Mouse (Mus musculus) liver, postnatal 0 days (tissue): ENCODE measurements around the gene Adcy4. TPM values are rescaled to one million over a fixed set of nuclear protein-coding genes. Genes with fewer than 3 reads are reported as not detected.
"Not testable (repeated sequence)": the region's sequence is repeated elsewhere in the genome, so short reads cannot be mapped to it uniquely, and the experiment has no call there.

Experiments used
- ATAC-seq: fragments of 200-750 bp; cut with Nextera tagmentation; 2 replicates; pipeline ENCODE4 v1.8.0; 2017; ENCODE audit warnings: mild to moderate bottlenecking, moderate library complexity
- DNase-seq: peaks from one replicate; pipeline ENCODE4 v3.0.0-alpha.2; 2016
- H3K27ac ChIP-seq: fragments of 300-500 bp; sonication (generic); 2 replicates; pipeline ENCODE4 v1.5.1; 2014; ENCODE audit warnings: antibody characterized with exemption, moderate library complexity, mild to moderate bottlenecking, low read depth
- H3K27me3 ChIP-seq: fragments of 300-500 bp; sonication (generic); 2 replicates; pipeline ENCODE4 v1.6.1; 2014; ENCODE audit warnings: low read length, control low read depth, mixed read lengths; ENCODE audit not compliant: insufficient read depth
- H3K36me3 ChIP-seq: fragments of 300-500 bp; sonication (generic); replicated peaks from 2 replicates; pipeline ENCODE4 v1.6.1; 2014; ENCODE audit warnings: mild to moderate bottlenecking, control low read depth, low read length, moderate library complexity, mixed read lengths; ENCODE audit not compliant: insufficient read depth
- H3K4me1 ChIP-seq: fragments of 300-500 bp; sonication (generic); 2 replicates; pipeline ENCODE4 v1.6.1; 2014; ENCODE audit warnings: antibody characterized with exemption, mild to moderate bottlenecking, control low read depth; ENCODE audit not compliant: insufficient read depth
- H3K4me2 ChIP-seq: fragments of 300-500 bp; sonication (generic); 2 replicates; pipeline ENCODE4 v1.6.1; 2014; ENCODE audit warnings: low read depth, mild to moderate bottlenecking, low read length, moderate library complexity, mixed read lengths
- H3K4me3 ChIP-seq: fragments of 300-500 bp; sonication (generic); 2 replicates; pipeline ENCODE4 v1.5.1; 2014; ENCODE audit warnings: low read depth, low read length
- H3K9ac ChIP-seq: fragments of 300-500 bp; sonication (generic); replicated peaks from 2 replicates; pipeline ENCODE4 v1.6.1; 2014; ENCODE audit warnings: mild to moderate bottlenecking, moderate library complexity
- H3K9me3 ChIP-seq: fragments of 300-500 bp; sonication (generic); 2 replicates; pipeline ENCODE4 v1.6.1; 2016; ENCODE audit warnings: mild to moderate bottlenecking, control low read depth, low read length, mixed read lengths
- CTCF ChIP-seq: sonication (generic); IDR thresholded peaks from 2 replicates; pipeline ENCODE4 v1.5.1; 2016; ENCODE audit warnings: antibody characterized with exemption, low read depth
- EP300 ChIP-seq: IDR thresholded peaks from 2 replicates; pipeline ENCODE4 v1.6.1; 2016; ENCODE audit warnings: antibody characterized with exemption, low read depth, mild to moderate bottlenecking
- WGBS: fragments of 180-500 bp; shearing (Covaris S2); extraction: QIAGEN DNeasy Blood & Tissue Kit; methylation state at CpG from one replicate; pipeline ENCODE4 v1.1.7; 2014; ENCODE audit not compliant: insufficient replicate concordance; 5-methylcytosine and 5-hydroxymethylcytosine counted together
- polyA plus RNA-seq: library from polyadenylated mRNA; unstranded; fragments of >200 nt; fragmentation: Nextera tagmentation; extraction: Ambion mirVana; gene quantifications from 2 replicates; pipeline ENCODE4 v1.2.1, GENCODE M21; 2015

Adcy4 gene
- polyA plus RNA-seq, 1 experiment from 2014 or later, result 1.7 TPM

- Histone ChIP-seq H3K36me3 (no peaks in the 10 kb centered on the region), H3K9ac (peak overlapping the region; percentile 67), H3K27me3 (peaks cover 23% of the 10 kb centered on the region), H3K9me3 (no peaks in the 10 kb centered on the region), H3K27ac (peak overlapping the region; percentile 69), H3K4me2 (peak overlapping the region; percentile 88; the same call in 1 of the 2 replicates), H3K4me3 (no peak overlapping the region), H3K4me1 (peaks cover 30% of the 10 kb centered on the region)
- ATAC-seq, result peak; percentile 6; the same call in 1 of the 2 replicates
- DNase-seq, result no peak
- 25% methylated on average over 7 of the region's 7 CpGs for WGBS
- TF ChIP-seq CTCF (no peak), EP300 (no peak)
These were observed 20.7 kb downstream of the Adcy4 start for GRCm38 (mm10) chr14:55763166-55763565.

- Histone ChIP-seq H3K9ac (peak overlapping the region; percentile 67), H3K36me3 (no peaks in the 10 kb centered on the region), H3K4me3 (peak overlapping the region; percentile 51), H3K4me2 (peak overlapping the region; percentile 88), H3K27me3 (peaks cover 18% of the 10 kb centered on the region), H3K9me3 (no peaks in the 10 kb centered on the region), H3K4me1 (peaks cover 26% of the 10 kb centered on the region), H3K27ac (peak overlapping the region; percentile 69)
- 2% methylated on average over 69 of the region's 77 CpGs for WGBS
- DNase-seq (peak; percentile 50), ATAC-seq (peak; percentile 26)
- peak; percentile 30 for TF ChIP-seq CTCF
- no peak for TF ChIP-seq EP300
These were observed 21.7 kb downstream of the Adcy4 start for GRCm38 (mm10) chr14:55762001-55762821.

- peaks cover 28% of the 10 kb centered on the region for H3K4me1 ChIP-seq
- H3K4me3 ChIP-seq, result peak within 1 kb of the TSS; percentile 51
- H3K27ac ChIP-seq, result peak within 1 kb of the TSS; percentile 69
- TF ChIP-seq CTCF (no peak), EP300 (no peak)
- H3K27me3 ChIP-seq, result peaks cover 17% of the 10 kb centered on the region; the same call in 1 of the 2 replicates
- H3K9ac ChIP-seq, result peak within 1 kb of the TSS; percentile 67
- H3K4me2 ChIP-seq, result peak within 1 kb of the TSS; percentile 88
- DNase-seq, result no peak
- WGBS, result 74% methylated on average over 6 of the region's 6 CpGs
- H3K9me3 ChIP-seq, result no peaks in the 10 kb centered on the region
- 0 out of 2 replicates have a peak, but pooled peaks cover under 1% of the 10 kb centered on the region for H3K36me3 ChIP-seq
- ATAC-seq, result no peak
These were observed 22.7 kb downstream of the Adcy4 start, which contains the start of gene Ltb4r2 for GRCm38 (mm10) chr14:55761163-55761562. TSS of gene Ltb4r2 (plus strand) at chr14:55761428.

DNA sequence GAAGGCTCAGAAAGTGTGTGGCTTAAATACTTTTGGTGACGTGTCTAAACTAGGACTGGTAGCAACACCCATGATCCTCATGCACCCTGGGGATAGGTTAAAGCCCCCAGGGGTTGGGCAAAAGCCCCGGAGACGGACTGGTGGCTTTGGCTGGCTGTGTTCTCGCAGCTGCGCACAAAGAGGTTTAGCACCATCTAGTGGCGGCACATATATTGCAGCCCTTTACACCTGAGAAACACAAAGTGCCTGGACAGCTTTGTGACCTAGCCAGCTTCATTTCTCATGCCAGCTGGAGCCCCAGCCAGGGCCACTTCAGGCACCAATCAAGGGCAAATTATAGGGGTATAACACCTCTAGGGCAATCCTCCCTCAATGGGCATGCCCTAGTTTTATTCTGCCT, 23.7 kb downstream of the Adcy4 start:
- H3K9ac ChIP-seq, H3K4me3 ChIP-seq, H3K9me3 ChIP-seq, H3K27ac ChIP-seq: not testable (repeated sequence)
- H3K27me3 ChIP-seq, result peaks cover 17% of the 10 kb centered on the region; the same call in 1 of the 2 replicates
- DNase-seq, result peak; percentile 87
- peaks cover 10% of the 10 kb centered on the region for H3K36me3 ChIP-seq
- peak; percentile 20 for ATAC-seq
- H3K4me2 ChIP-seq, result peak overlapping the region; percentile 64
- H3K4me1 ChIP-seq, result peaks cover 28% of the 10 kb centered on the region
- WGBS, result 6% methylated on average over 6 of the region's 6 CpGs
- peak; percentile 85 for TF ChIP-seq CTCF

GRCm38 (mm10) chr14:55758363-55758784, 25.5 kb downstream of the Adcy4 start, which contains the start of gene Cideb:
TSS of gene Cideb (minus strand) at chr14:55758458.
- H3K9me3 ChIP-seq, result no peaks in the 10 kb centered on the region
- peak within 1 kb of the TSS; percentile 32 for H3K4me3 ChIP-seq
- peak within 1 kb of the TSS; percentile 63 for H3K4me2 ChIP-seq
- H3K9ac ChIP-seq, result peak within 1 kb of the TSS; percentile 37
- peak within 1 kb of the TSS; percentile 88 for H3K27ac ChIP-seq
- peak; percentile 56 for DNase-seq
- 14% methylated on average over 8 of the region's 8 CpGs for WGBS
- H3K4me1 ChIP-seq, result peaks cover 27% of the 10 kb centered on the region
- peaks cover 17% of the 10 kb centered on the region; the same call in 1 of the 2 replicates for H3K27me3 ChIP-seq
- H3K36me3 ChIP-seq, result peaks cover 27% of the 10 kb centered on the region
- peak; percentile 78 for ATAC-seq
- peak; percentile 82 for TF ChIP-seq CTCF
- peak; percentile 66 for TF ChIP-seq EP300

GRCm38 (mm10) chr14:55757566-55757965, 26.3 kb downstream of the Adcy4 start:
- ATAC-seq (peak; percentile 24; the same call in 1 of the 2 replicates), DNase-seq (no peak)
- H3K27me3 ChIP-seq, result peaks cover 16% of the 10 kb centered on the region; the same call in 1 of the 2 replicates
- H3K4me2 ChIP-seq, result peak overlapping the region; percentile 63
- peak overlapping the region; percentile 37 for H3K9ac ChIP-seq
- peak overlapping the region; percentile 88 for H3K27ac ChIP-seq
- TF ChIP-seq EP300 (0 out of 2 replicates have a peak, but pooled peaks have one; percentile 18), CTCF (no peak)
- WGBS, result 21% methylated on average over 6 of the region's 6 CpGs
- peak overlapping the region; percentile 32 for H3K4me3 ChIP-seq
- peaks cover 35% of the 10 kb centered on the region for H3K36me3 ChIP-seq
- peaks cover 20% of the 10 kb centered on the region for H3K4me1 ChIP-seq
- no peaks in the 10 kb centered on the region for H3K9me3 ChIP-seq
